Mouse (Mus musculus) cerebellum, adult 11 months (tissue): ENCODE data around the gene Bicral.
A peak's percentile ranks its signal among the peaks of the same experiment; 100 is the strongest.
"Not testable (repeated sequence)": the region's sequence is repeated elsewhere in the genome, so short reads cannot be mapped to it uniquely, and the experiment has no call there.

ENCODE experiments used
- DNase-seq: peaks from one replicate; pipeline ENCODE4 v3.0.0; 2022

The Bicral gene

DNA sequence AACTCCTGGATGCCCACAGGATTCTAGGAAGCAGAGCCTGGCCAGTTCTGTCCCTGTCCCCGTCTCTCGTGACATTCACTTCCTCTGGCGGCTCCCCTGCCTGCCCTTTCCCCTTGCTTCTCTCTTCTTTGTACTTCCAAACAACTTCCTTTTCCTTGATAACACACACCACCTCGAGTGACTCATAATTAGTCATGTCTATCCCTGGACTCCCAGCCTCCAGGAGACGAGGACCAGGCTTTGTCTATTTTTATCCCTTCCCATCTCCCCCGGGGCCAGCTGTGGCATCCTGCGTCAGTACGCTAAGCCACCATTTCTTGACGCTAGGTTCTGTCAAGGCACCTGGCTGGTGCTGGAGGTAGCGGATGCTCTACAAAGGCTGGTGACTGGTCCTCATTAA, 15.9 kb upstream of the Bicral start:
- no peak for DNase-seq

DNA sequence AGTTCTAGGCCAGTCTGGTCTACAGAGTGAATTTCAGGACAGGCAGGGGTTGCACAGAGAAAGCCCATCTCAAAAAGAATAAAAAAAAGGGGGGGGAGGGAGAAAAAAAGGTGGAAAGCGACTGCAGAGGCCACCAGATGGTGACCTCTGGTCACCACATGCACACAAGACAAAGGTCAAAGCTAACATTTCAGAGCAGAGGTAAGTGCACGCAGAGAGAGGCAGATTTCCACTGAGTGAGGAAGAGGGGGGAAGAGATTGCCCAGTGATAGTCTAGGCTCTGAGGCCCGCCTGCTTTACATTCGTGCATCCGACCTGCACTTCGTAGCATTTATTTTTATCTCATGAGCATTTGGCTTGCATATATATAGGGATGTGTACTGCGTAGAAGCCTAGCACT, 14.5 kb upstream of the Bicral start:
- DNase-seq = no peak

DNA sequence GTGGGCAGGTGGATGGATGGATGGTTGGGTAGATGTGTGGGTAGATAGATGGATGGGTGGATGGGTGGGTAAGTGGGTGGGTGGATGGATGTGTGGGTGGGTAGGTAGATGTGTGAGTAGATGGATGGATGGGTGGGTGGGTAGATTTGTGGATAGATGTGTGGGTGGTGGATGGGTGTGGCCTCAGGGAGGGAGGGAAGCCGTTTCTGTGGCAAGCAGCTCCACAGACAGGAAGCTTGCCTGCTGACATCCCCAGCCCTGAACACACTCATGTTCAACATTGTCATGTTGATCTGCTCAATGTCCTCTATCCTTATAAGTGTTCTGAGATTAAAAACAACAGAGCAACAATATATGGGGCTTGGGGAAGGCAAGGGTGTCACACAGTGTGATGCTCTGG, 12.6 kb upstream of the Bicral start:
- DNase-seq = no peak

DNA sequence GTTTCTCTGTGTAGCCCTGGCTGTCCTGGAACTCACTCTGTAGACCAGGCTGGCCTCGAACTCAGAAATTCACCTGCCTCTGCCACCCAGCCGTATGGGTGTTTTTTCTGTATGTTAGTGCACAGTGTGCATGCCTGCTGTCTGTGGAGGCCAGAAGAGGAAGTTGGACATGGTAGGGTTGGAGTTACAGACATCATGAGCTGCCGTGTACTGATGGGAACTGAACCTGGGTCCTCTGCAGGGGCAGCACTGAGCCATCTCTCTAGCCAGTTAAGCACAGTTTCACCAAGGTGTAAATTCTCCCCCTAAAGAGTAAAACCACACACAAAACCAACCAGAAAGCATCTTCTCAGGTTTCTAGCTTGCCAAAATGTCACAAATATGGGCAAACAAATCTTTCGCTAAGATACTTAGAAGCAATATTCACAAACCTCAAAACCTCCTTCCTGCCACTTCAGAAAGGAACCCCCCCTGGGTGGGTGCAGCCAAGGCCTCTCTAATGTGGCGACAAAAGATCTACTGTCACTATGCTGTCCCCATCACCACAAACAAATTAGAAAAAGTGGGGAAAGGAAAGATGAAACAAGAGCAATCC, 12.0 kb upstream of the Bicral start:
- no peak for DNase-seq

DNA sequence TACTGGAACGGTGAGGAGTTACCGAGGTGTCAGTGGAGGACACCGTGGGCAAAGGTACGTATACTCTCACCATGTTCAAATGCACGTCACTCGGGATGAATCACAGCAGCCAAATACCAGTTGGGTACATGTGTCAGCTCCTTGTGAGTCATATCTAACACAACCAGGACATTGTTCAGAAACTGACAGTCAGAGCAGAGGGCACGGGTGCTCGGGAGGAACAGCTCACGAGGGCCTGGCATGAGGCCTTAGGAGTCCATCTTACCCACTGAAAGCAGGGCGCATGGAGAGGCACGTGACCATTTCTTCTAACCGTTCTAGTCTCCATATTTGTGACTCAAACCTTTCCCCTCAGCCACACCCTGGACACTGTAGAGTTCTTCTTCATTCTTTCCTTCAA, 8.6 kb upstream of the Bicral start:
- DNase-seq = no peak

DNA sequence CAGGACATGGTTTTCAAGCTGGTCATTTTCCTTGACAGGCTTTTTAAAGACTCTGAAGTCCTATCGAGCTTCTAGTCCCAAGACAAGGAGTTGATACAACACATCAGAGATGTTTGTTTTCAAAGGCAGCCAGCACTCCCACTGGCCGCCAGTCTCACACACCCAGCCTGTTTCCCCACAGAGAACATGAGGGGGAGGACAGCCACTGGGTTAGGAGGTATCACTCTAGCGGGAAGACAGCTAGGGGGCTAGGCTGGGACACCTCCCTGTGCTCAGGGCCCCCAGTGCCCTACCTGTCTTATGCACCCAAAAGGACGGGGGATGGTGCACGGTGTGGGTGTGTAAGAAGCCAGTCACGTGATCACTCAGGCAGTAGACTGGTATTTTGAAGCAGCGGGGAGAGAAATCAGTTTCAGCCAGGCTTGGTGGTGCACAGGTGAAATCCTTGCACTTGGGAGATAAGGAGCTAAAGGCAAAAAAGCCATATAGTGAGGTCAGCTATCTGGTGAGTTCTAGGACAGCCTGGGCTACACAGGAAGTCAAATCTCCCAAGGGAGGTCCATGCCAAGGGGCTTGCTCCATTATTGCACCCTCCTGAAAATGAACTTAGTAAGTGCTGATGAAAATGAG, 6.4 kb upstream of the Bicral start:
- DNase-seq = no peak

DNA sequence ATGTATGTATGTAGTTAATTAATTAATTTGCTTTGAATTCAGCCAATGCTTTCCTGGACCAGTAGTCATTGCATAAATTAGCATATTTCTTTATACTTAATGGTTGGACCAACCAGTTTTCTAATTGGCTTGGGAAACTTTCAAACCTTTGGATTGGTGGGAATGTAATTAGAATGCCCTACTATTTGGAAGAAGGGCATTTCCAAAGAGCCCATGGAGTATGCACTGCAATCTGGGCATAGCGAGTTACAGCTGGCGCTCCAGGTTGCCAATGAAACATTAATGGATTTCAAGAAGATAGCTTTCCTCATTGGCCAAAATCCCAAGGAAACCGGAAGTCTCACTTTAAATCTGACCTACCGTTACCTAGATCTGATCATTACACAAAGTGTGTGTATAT, 1.8 kb upstream of the Bicral start:
- no peak for DNase-seq

DNA sequence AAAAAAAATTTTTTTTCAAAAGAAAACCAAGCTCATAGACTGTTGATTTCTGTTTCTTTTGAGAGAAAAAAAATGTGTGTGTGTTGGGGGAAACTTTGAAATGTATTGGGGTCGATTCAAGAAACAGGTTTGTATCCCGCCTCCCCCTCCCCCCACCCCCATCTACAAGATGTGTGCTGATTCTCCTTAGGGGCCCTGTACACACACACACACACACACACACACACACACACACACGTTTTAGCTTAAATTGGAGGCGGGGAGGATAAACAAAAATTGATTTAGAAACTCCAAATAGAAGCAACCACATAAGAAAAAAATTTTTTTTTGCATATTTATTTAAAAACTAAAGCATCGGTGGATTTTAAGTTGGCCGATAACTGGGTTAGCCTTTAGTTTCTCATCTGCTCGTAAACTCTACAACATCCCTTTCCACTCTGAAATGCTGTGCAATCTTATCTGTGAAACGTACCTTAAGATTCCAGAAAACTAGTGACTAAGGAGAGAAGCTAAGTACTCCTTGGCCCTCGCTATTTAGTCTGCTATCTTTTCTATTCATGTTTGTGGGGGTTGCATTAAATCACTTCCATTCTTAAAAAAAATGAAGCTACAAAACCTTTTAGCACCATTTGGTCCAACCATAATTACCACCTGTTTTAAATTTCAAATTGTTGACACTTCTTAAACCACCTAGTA, 615 bp upstream of the Bicral start:
- DNase-seq = no peak

DNA sequence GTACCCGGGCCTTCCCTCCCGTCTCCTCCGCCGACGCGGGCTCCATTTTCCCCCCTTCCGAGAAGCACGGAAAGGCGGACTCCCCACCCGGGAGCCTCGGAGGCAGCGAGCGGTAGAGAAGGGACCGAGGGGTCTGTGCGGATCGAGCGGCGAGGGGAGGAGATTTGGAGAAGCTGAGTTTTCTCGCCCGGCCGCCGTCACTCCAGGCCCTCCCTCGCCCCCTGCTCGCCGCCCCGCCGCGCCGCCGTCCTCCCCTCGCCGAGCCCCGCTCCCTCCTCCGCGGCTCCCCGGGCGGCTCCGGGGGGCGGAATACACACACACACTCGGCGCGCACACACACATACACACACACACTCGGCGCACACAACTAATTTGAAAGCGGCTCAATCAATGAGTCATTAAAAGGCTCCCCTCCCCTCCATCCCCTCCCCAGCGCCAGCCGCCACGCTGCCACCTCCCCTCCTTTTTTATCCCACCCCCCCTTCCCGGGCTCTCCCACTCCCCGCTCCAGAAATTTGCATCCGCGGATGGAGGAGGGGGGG, 850 bp downstream of the Bicral start:
- peak; percentile 70 for DNase-seq

DNA sequence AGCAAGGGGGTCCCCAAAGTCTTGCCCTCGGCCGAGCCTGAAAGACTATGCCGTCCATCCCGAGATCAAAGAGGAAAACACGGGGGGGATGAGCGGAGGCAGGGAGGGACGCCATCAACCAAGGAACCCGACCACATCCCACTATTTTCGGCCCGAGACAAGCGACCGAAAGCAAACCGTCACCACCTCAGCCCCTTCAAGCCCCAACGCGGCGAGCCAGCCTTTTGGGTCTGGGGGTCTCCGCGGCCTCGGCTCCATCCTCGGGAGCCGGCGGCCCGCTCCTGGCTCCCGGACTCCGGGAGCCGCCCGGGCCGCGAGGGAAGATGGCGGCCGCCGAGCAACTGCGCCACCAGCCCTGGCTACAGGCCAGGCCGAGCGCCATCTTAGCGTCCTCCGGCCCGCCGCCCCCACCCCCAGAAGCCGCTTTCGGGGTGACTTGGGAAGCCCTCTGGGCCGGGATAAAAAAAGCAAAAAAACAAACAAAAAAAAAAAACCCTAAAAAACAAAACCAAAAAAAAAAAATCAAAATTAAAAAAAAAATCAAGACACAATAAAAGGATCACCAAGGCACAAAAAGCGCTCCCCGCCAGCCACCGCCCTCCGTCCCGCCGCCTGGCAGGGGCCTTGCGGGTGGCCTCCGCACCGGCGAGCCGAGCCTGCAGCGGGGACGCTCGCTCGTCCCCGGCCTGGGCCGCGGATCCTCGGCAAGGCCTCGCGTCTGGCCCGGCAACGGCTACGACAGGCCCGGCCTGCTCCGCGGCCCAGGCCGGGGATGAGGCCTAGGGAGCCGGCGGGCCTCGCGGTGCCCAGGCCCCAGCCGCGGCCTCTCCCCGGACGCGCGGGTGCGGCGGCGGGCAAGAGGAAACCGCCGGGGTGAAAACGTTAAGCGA, 1.6 kb downstream of the Bicral start:
- peak; percentile 85 for DNase-seq

DNA sequence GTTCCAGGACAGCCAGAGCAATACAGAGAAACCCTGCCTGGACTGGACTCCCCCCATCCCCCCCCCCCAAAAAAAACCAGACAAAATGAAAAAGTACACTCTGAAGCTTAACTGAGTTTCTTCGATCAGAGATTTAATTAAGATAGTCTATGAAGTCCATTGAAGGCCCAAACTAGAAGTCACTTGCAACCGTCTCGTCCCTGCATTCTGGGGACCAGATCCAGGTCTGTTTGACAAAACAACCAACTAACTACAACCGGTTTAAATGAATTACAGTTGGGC, 2.2 kb downstream of the Bicral start:
- no peak for DNase-seq

DNA sequence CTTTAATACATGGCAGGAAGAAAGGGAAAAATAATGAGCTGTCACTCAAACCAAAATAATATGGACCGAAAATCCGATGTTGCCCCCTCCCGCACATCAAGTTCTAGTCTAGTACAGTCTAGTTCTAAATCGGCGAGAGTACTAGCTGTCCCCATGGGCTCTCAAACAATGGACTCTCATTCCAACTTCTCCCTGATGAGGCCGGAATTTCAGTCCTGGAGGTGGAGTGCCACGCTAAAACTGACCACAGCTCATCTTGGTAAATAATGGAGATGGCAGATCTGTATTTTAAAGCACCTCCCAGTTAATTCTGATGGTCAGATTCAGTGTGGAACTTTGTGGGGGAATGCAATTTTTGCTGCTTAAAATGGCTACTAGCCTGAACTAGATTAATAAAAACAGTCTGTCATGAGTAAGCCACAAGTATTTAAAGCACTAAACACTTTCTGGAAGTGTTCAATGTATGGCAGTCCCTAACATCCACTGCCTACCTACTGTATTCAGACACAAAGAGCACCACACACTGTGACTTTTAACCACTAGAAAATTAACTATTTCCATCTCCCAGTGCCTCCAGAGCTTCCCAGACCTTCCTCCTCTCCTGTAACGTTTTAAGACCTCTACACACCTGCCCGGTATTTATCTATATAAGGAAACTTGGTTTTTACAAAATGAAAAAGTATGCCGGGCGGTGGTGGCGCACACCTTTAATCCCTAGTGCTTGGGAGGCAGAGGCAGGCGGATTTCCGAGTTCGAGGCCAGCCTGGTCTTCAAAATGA, 2.8 kb downstream of the Bicral start:
- peak; percentile 28 for DNase-seq

DNA sequence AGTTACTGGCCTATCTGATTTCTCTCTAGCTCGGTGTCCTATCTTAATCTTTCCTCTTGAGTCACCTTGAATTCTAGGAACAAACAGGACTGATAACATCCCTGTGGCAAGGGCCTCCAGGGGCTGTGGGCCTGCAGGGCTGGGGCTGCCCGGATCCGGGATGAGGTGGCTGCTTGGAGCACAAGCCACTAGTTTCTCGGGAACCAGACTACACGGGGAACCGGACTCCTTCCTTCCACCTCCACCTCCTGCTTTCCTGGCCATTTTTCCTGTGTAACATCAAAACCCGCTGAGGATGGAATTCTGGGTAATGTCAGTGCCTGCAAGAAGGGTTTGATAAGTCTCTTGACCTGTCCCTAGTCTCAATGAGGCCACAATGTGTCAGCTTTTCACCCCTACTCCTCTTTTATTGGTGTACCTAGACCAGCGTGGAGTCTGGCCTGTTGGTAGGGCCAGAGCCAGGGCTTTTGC, 3.6 kb downstream of the Bicral start:
- no peak for DNase-seq

DNA sequence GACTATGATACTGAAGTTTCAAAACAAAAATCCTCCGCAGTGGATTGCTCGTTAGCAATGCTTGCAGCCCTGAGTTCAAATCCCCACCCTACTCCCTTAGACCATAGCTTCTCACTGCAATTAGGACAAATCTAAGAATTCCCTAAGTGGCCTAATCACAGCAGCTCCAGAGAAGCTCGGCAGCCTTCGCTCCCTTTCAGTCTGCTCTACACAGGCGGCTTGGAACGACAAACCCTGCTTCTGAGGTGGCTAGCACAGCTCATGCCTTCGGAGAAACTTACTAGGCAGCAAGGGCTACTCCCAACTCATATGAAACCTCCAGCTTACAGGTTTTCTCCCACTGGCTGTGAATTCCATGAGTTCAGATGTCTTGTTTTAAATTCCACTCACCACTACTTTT, 4.2 kb downstream of the Bicral start:
- no peak for DNase-seq

DNA sequence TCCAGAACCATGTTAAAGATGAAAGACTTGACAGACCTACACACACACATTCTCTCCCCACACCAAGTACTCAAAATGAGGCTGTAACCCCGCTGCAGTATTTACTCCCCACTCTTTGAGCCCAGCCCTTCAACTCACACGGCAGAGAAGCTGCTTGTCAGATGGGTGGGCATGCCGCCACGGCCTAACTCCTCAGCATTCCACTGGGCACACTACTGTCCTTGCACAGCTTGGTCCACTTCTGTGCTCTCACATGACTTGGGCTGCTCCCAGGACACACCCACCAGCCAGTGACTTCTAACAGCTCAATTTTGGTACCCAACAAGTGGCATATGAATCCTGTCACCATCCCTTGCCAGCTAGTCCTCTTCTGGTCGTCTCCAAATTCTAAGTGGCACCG, 5.0 kb downstream of the Bicral start:
- DNase-seq = peak; percentile 55

DNA sequence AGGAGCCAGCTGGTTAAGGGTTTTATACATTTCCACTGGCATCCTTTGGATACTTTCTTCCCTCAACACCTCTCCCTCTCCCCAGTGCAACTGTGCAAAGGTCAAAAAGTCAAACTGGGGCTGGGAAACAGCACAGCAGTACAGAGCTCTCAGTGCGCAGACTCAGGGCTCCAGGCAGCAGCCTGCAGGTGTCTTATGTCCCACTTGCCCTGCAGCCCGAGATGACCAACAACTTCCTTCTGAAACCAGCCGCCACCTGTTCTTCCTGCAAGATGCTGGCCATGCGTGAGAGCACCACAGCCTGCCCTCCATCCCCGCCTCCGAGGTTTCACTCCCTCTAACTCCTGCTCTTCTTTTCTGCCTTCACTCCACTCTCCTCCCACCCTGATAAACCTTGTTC, 5.6 kb downstream of the Bicral start:
- DNase-seq = no peak

DNA sequence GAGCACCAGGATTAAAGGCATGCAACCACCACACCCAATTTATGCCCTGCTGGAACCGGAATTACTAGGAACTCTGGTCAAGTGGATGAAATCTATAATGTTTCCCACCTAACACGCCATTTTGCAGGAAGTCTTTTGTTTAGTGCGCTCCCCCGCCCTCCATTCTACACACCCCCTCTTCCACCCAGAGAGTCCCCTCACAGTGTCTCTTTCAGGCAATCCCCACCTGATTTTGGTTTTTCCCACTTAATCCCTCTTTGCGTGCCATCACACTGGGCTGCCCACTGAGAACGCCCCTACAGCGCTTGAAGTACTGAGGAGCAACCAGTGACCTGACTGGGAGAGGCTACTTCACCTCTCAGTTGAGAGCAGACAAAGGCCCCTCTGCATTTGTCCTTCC, 11.1 kb downstream of the Bicral start:
- DNase-seq = no peak

DNA sequence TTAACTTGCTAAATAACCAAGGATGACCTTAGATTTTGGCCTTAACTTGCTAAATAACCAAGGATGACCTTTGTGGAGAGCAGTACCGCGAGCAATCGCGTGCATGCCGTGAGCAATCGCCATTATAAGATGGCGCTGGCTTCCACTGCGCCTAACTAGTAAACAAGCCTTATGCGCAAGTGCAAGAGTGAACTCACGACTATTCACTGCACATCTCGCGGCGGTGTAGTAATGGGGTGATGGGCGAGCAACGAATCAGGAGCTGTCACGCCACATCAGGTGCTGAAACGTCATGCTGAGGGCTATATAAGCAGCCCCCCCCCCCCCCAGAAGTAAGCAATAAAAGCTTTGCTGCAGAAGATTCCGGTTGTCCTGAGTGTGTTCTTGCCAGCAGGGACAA, 11.7 kb downstream of the Bicral start:
- DNase-seq = not testable (repeated sequence)

DNA sequence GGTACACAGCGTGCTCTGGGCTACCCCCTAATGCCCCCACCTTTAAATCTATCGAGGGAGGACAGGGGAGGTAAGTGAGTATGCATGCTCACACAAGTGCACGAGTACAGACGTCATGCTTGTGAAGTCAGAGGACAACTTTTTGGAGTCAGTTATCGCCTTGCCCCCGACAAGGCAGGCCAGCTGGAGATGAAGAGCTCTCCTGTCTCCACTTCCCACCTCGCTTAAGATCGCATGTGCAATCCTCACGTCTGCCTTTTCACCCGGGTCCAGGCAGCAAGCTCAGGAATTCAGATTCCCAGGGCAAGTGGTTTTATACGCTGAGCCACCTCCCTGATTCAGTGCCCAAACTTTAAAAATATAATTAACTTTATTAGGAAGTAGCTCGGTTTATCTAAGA, 13.0 kb downstream of the Bicral start:
- DNase-seq = no peak

DNA sequence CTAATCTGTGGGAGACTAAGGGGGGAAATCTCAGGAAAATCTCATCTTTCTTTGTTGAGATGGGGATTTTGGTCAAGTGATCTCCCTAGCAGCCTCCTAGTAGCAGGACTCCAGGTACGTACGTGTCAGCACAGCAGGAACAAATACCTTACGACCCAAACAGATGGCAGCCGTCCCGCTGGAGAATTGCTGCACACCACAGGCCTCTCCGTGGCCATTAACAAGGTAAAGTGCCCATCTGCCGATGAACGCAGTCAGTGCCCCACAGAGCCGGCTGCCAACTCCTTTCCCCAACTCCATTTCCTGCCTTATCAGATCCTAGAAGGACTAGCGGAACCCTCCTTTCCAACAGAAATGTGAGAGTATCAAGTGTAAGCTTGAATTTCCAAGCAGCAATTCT, 13.5 kb downstream of the Bicral start:
- peak; percentile 70 for DNase-seq

DNA sequence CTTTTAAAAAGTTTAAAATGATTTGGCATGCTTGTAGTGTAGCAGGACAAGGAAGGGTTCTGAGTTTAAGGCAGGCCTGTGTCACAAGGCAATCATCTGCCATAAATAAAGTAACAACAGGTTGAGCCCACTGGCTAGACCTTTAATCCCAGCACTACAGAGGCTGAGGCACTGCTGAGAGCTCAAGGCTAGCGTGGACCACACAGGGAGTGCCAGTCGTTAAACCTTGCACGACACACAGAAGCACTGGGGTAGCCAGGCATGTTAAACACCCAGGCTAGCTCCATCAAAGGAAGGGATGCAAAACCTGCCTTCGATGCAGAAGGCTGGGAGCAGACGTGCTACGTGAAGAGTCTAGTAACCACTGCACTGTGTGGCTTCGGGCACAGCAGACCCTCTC, 14.6 kb downstream of the Bicral start:
- DNase-seq = no peak

DNA sequence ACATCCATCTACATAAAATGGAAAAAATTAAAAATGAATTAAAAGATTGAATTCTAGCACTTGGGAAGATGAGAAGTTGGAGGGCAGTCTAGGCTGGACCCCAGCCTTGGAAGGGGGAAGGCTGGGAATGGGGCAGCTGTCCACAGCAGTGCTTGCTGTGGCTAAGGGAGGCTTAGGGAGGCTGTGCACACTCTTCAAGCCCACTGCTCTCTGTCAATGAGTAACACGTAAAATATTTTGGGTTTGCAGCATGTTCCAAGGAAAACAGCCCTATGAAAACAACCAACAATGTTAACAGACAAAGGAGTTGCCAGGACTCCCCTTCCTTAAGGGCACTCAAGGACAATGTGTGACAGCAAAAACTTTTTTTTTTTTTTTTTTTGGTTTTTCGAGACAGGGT, 15.3 kb downstream of the Bicral start:
- DNase-seq = no peak
